Mouse (Mus musculus) myocyte (in vitro differentiated cells): Measurements from ENCODE around the gene St3gal3.

Experiments used
- E2F4 ChIP-seq: IDR thresholded peaks from one replicate; pipeline ENCODE4 v1.6.1; 2011; ENCODE audit warnings: mild to moderate bottlenecking, control low read depth, moderate library complexity; ENCODE audit not compliant: insufficient read depth
- MAX ChIP-seq: IDR thresholded peaks from one replicate; pipeline ENCODE4 v1.6.1; 2011; ENCODE audit warnings: low read depth, mild to moderate bottlenecking, control low read depth
- MYOD1 ChIP-seq, 3 experiments: IDR thresholded peaks; one replicate each; pipeline ENCODE4 v1.6.1; 2011; ENCODE audit warnings: control low read depth in 2 of 3, low read depth in 2 of 3, mild to moderate bottlenecking in 2 of 3, moderate library complexity in 1 of 3; ENCODE audit not compliant: insufficient read length in 2 of 3, control insufficient read depth in 1 of 3
- POLR2A ChIP-seq: IDR thresholded peaks from one replicate; pipeline ENCODE4 v1.6.1; 2011; ENCODE audit warnings: low read depth, mild to moderate bottlenecking, control low read depth, moderate library complexity; ENCODE audit not compliant: insufficient read length
- POLR2AphosphoS2 ChIP-seq: IDR thresholded peaks from one replicate; pipeline ENCODE4 v1.6.1; 2011; ENCODE audit warnings: low read depth, control low read depth; ENCODE audit not compliant: insufficient read length
- TCF12 ChIP-seq: IDR thresholded peaks from one replicate; pipeline ENCODE4 v1.6.1; 2011; ENCODE audit warnings: mild to moderate bottlenecking, control low read depth; ENCODE audit not compliant: poor library complexity, insufficient read depth, severe bottlenecking

- TF ChIP-seq POLR2A (no peak), MYOD1 (IDR thresholded peaks at IDR 0.05; ENCODE audit: control insufficient read depth in 1 of 3, insufficient read length in 2 of 3, low read depth in 2 of 3) (no peak), POLR2AphosphoS2 (no peak), TCF12 (no peak), MAX (no peak), E2F4 (no peak)
Measured at GRCm38 (mm10) chr4:117890031-117890430, 244.7 kb downstream of the St3gal3 start.
